Mouse (Mus musculus) erythroblast, embryonic 14.5 days (primary cell): ENCODE results near the gene Ndufa13.

Experiments
- GATA1 ChIP-seq: IDR thresholded peaks from 2 replicates; pipeline ENCODE4 v1.6.1; 2012; ENCODE audit warnings: low read length, inconsistent platforms, mixed read lengths
- TAL1 ChIP-seq: IDR thresholded peaks from 3 replicates; pipeline ENCODE4 v1.6.1; 2012; ENCODE audit warnings: low read length, inconsistent platforms, mixed read lengths

DNA sequence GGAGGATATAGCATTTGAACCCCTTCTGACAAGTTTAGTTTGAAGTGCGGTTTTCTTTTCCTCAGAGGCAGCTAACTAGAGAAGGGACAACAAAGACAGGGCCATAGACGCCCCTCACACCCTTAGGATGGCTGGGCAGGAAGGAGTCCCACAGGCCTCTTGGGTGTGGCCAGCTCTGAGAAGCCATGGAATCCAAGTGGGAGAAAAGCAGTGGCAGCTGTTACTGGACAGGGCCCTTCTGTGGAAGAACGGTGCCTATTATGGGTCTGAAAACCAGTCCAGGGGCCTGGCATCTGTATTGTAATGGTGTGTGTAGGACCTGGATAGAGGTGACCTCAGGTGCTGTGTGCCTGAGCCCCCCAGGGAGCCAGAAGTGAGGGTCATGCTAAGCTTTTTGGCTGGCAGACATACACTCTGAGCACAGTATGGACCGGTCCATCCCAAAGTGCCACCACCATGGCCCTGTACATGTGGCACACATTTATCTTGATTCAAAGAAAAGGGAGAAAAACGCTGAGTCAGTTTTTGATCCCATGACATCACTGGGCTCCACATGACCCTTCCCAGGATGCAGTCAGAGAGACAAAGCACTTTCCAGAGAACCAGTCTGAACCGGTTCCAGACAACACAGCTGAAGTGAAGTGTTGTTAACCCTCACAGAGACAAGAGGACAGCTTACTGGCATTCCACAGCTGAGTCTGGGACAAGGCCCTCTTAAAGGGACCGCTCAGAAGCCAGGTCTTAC lies 33.9 kb upstream of the Ndufa13 start:
- TF ChIP-seq TAL1 (no peak), GATA1 (no peak)
